ENCODE assay signal across 13 mouse cellular contexts in the genomic region with DNA sequence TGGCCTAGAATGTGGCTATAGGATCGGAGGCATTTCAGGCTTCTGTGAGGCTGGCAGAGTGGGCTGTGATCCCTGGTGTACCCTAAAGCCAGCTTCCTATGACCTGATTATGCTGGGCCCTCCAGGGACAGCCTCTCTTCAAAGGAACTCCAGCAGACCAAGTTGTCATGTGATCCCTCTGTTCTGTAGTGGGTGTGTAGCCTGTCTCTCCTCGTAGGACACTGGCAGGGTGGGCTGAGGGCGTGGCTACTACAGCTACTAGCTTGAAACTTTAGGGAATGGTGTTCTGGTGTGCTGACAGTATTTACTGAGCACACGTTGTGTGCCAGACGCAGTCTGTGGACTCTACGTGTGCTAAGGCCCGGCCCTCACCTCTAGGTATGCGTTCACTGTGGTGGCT. TPM values are rescaled to one million over a fixed set of nuclear protein-coding genes. Genes with fewer than 3 reads are reported as not detected.
DNase-seq lines count a peak whose midpoint lies in the region; ATAC-seq and TF ChIP-seq lines count a peak whose summit lies in the region.
"Had no signal": no experiment of that assay in that cellular context is flagged by ENCODE, and none has a peak within 500 bp of the region (broad histone marks: within the 10 kb centered on the region; RNA-seq: fewer than 3 reads in every experiment).

No protein-coding gene starts in this region.

- TF ChIP-seq POLR2A in heart, adult 2 months (IDR thresholded peaks at IDR 0.05; ENCODE audit: insufficient read depth, low read depth, low read length): no peak

- no peak for ATAC-seq in lung, embryonic 16.5 days (ENCODE audit: low read depth)
- ATAC-seq in liver, embryonic 16.5 days (ENCODE audit: low read depth): no peak

- no peaks in the 10 kb centered on the region for H3K79me2 ChIP-seq in heart, adult 2 months (replicated peaks; ENCODE audit: control insufficient read depth, insufficient read depth, low read length)

- no peaks in the 10 kb centered on the region for H3K9me3 ChIP-seq in heart, embryonic 10.5 days
- no peaks in the 10 kb centered on the region for H3K9me3 ChIP-seq in lung, embryonic 16.5 days (ENCODE audit: control insufficient read depth, low read length)
- H3K9me3 ChIP-seq in embryonic facial prominence, embryonic 10.5 days: no peaks in the 10 kb centered on the region
- H3K9me3 ChIP-seq in liver, embryonic 16.5 days (replicated peaks; ENCODE audit: control insufficient read depth, low read length): no peaks in the 10 kb centered on the region

- H3K4me1 ChIP-seq in heart, embryonic 10.5 days: peaks cover 97% of the 10 kb centered on the region
- H3K4me1 ChIP-seq in heart, adult 2 months (ENCODE audit: control insufficient read depth, insufficient read depth, low read length): peaks cover 12% of the 10 kb centered on the region
- peaks cover 58% of the 10 kb centered on the region for H3K4me1 ChIP-seq in lung, embryonic 16.5 days (replicated peaks; ENCODE audit: control insufficient read depth, insufficient read depth, low read length)
- peaks cover 91% of the 10 kb centered on the region for H3K4me1 ChIP-seq in embryonic facial prominence, embryonic 10.5 days
- peaks cover 89% of the 10 kb centered on the region for H3K4me1 ChIP-seq in liver, embryonic 16.5 days (ENCODE audit: control insufficient read depth, low read depth, low read length)

- peak overlapping the region; percentile 59; the same call in 1 of the 2 replicates for H3K27ac ChIP-seq in heart, embryonic 10.5 days
- no peak overlapping the region for H3K27ac ChIP-seq in heart, adult 2 months
- H3K27ac ChIP-seq in lung, embryonic 16.5 days (ENCODE audit: low read length): peak overlapping the region; percentile 67
- H3K27ac ChIP-seq in embryonic facial prominence, embryonic 10.5 days (replicated peaks): 0 out of 2 replicates have a peak overlapping the region, but pooled peaks have one; percentile 16
- peak overlapping the region; percentile 84 for H3K27ac ChIP-seq in liver, embryonic 16.5 days (ENCODE audit: low read length)

- 67% methylated on average over 8 of the region's 8 CpGs for WGBS in heart, embryonic 10.5 days
- 73% methylated on average over 8 of the region's 8 CpGs for WGBS in heart, adult 2 months
- 58% methylated on average over 8 of the region's 8 CpGs for WGBS in lung, embryonic 16.5 days
- 72% methylated on average over 8 of the region's 8 CpGs for WGBS in embryonic facial prominence, embryonic 10.5 days
- WGBS in liver, embryonic 16.5 days (ENCODE audit: insufficient replicate concordance): 65% methylated on average over 8 of the region's 8 CpGs

- no peak for DNase-seq in heart, embryonic 10.5 days (ENCODE audit: low spot score)
- DNase-seq in heart, adult 2 months: no peak
- no peak for DNase-seq in lung, postnatal 36 days
- no peak for DNase-seq in embryonic facial prominence, embryonic 10.5 days (ENCODE audit: low spot score)
- DNase-seq in thymus, postnatal 4 days: no peak
- no peak for DNase-seq in gastrocnemius, postnatal 36 days
- DNase-seq: B cell, adult 2 months; thymus, postnatal 25 days had no signal

- H3K36me3 ChIP-seq in heart, embryonic 10.5 days: peaks cover 14% of the 10 kb centered on the region
- H3K36me3 ChIP-seq in heart, adult 2 months (ENCODE audit: control insufficient read depth, insufficient read depth, low read length): no peaks in the 10 kb centered on the region
- no peaks in the 10 kb centered on the region for H3K36me3 ChIP-seq in lung, embryonic 16.5 days (ENCODE audit: control insufficient read depth, insufficient read depth, low read length)
- peaks cover 34% of the 10 kb centered on the region for H3K36me3 ChIP-seq in embryonic facial prominence, embryonic 10.5 days (replicated peaks)
- H3K36me3 ChIP-seq in liver, embryonic 16.5 days (ENCODE audit: control insufficient read depth, insufficient read depth): peaks cover 9% of the 10 kb centered on the region

- peaks cover 35% of the 10 kb centered on the region for H3K27me3 ChIP-seq in heart, embryonic 10.5 days (ENCODE audit: insufficient read depth, poor library complexity, severe bottlenecking)
- H3K27me3 ChIP-seq in heart, adult 2 months (ENCODE audit: control insufficient read depth, insufficient read depth, low read length): no peaks in the 10 kb centered on the region
- H3K27me3 ChIP-seq in lung, embryonic 16.5 days (ENCODE audit: control insufficient read depth, insufficient read depth, low read depth, low read length): peaks cover 6% of the 10 kb centered on the region
- peaks cover 79% of the 10 kb centered on the region for H3K27me3 ChIP-seq in embryonic facial prominence, embryonic 10.5 days (replicated peaks; ENCODE audit: low read depth, poor library complexity, severe bottlenecking)
- no peaks in the 10 kb centered on the region for H3K27me3 ChIP-seq in liver, embryonic 16.5 days (ENCODE audit: control insufficient read depth, insufficient read depth, low read depth, low read length)

- no peak overlapping the region for H3K9ac ChIP-seq in heart, adult 2 months (ENCODE audit: low read depth, low read length)
- H3K9ac ChIP-seq in lung, embryonic 16.5 days (ENCODE audit: low read length): peak overlapping the region; percentile 49
- H3K9ac ChIP-seq in liver, embryonic 16.5 days (ENCODE audit: low read depth, low read length): peak overlapping the region; percentile 43; the same call in 1 of the 2 replicates

- intact Hi-C loops in heart, adult 2 months (cut with DNase I): no loop called here
- intact Hi-C loops in gastrocnemius, postnatal 36 days (cut with DNase I): no loop called here

- TF ChIP-seq CTCF in heart, adult 2 months (IDR thresholded peaks at IDR 0.05): no peak

- H3K4me2 ChIP-seq in lung, embryonic 16.5 days (ENCODE audit: low read depth, low read length): no peak overlapping the region
- peak overlapping the region; percentile 21; the same call in 1 of the 2 replicates for H3K4me2 ChIP-seq in liver, embryonic 16.5 days (ENCODE audit: low read depth, low read length)

- TF ChIP-seq EP300 in heart, adult 2 months (IDR thresholded peaks at IDR 0.05; ENCODE audit: insufficient read depth, low read depth, low read length): no peak

- no peak overlapping the region for H3K4me3 ChIP-seq in heart, embryonic 10.5 days
- H3K4me3 ChIP-seq in heart, adult 2 months: no peak overlapping the region
- no peak overlapping the region for H3K4me3 ChIP-seq in lung, embryonic 16.5 days (ENCODE audit: low read length)
- H3K4me3 ChIP-seq in embryonic facial prominence, embryonic 10.5 days: peak overlapping the region; percentile 17; the same call in 1 of the 2 replicates
- H3K4me3 ChIP-seq in liver, embryonic 16.5 days (ENCODE audit: low read depth, low read length): no peak overlapping the region

RNA-seq across cellular contexts. Expression of gene Mfsd12, which starts 3.4 kb away (rescaled TPM):
- polyA plus RNA-seq in heart, embryonic 10.5 days (2016; fragmentation: Nextera tagmentation; extraction: Ambion mirVana): 10.3 and 12.8 TPM in 2 replicates
- total RNA-seq in heart, adult 2 months (2021): 10 to 100 TPM; 10.6 to 11.1 TPM
- 9.6 and 10.5 TPM in 2 replicates for polyA plus RNA-seq in heart, adult 2 months (2012; rRNA removed)
- 13.7 and 13.9 TPM in 2 replicates for polyA plus RNA-seq in lung, embryonic 16.5 days (2015; fragmentation: Nextera tagmentation; extraction: Ambion mirVana)
- 7.8 and 8.3 TPM in 2 replicates for polyA plus RNA-seq in embryonic facial prominence, embryonic 10.5 days (2016; fragmentation: Nextera tagmentation; extraction: Ambion mirVana)
- 9.2 and 11.9 TPM in 2 replicates for polyA plus RNA-seq in liver, embryonic 16.5 days (2015; fragmentation: Nextera tagmentation; extraction: Ambion mirVana)
- 1 to 10 TPM; 2.2 to 2.6 TPM for total RNA-seq in gastrocnemius, postnatal 36 days (2021)

RNA-seq across cellular contexts. Expression of gene 4930404N11Rik, which starts 4.9 kb away (rescaled TPM):
- polyA plus RNA-seq in heart, embryonic 10.5 days (2016; fragmentation: Nextera tagmentation; extraction: Ambion mirVana): 1.1 and 1.4 TPM in 2 replicates
- total RNA-seq in heart, adult 2 months (2021): 1 to 10 TPM in 1 of 2 experiments, under 1 TPM in 1; 0.64 to 1.1 TPM
- polyA plus RNA-seq in heart, adult 2 months (2012; rRNA removed): 0.32 and 1.2 TPM in 2 replicates
- polyA plus RNA-seq in lung, embryonic 16.5 days (2015; fragmentation: Nextera tagmentation; extraction: Ambion mirVana): 2.0 and 2.2 TPM in 2 replicates
- polyA plus RNA-seq in embryonic facial prominence, embryonic 10.5 days (2016; fragmentation: Nextera tagmentation; extraction: Ambion mirVana): 0.47 and 0.76 TPM in 2 replicates
- 1.9 and 2.5 TPM in 2 replicates for polyA plus RNA-seq in liver, embryonic 16.5 days (2015; fragmentation: Nextera tagmentation; extraction: Ambion mirVana)
- total RNA-seq in gastrocnemius, postnatal 36 days (2021): under 1 TPM; 0.37 to 0.41 TPM
- total RNA-seq: liver, adult 2 months had no signal

RNA-seq across cellular contexts. Expression of gene Hmg20b, which starts 10.4 kb away (rescaled TPM):
- polyA plus RNA-seq in heart, embryonic 10.5 days (2016; fragmentation: Nextera tagmentation; extraction: Ambion mirVana): 100 and 109 TPM in 2 replicates
- total RNA-seq in heart, adult 2 months (2021): 10 to 100 TPM; 55.6 to 58.1 TPM
- 44.3 and 54.9 TPM in 2 replicates for polyA plus RNA-seq in heart, adult 2 months (2012; rRNA removed)
- 90.6 and 93.2 TPM in 2 replicates for polyA plus RNA-seq in lung, embryonic 16.5 days (2015; fragmentation: Nextera tagmentation; extraction: Ambion mirVana)
- polyA plus RNA-seq in embryonic facial prominence, embryonic 10.5 days (2016; fragmentation: Nextera tagmentation; extraction: Ambion mirVana): 114 and 122 TPM in 2 replicates
- polyA plus RNA-seq in liver, embryonic 16.5 days (2015; fragmentation: Nextera tagmentation; extraction: Ambion mirVana): 19.8 and 22.5 TPM in 2 replicates
- 10 to 100 TPM; 19.7 to 20.9 TPM for total RNA-seq in gastrocnemius, postnatal 36 days (2021)

RNA-seq across cellular contexts. Expression of gene Fzr1, which starts 17.6 kb away (rescaled TPM):
- polyA plus RNA-seq in heart, embryonic 10.5 days (2016; fragmentation: Nextera tagmentation; extraction: Ambion mirVana): 105 and 117 TPM in 2 replicates
- total RNA-seq in heart, adult 2 months (2021): 10 to 100 TPM; 29.9 to 31.5 TPM
- 49.3 and 56.1 TPM in 2 replicates for polyA plus RNA-seq in heart, adult 2 months (2012; rRNA removed)
- 95.4 and 105 TPM in 2 replicates for polyA plus RNA-seq in lung, embryonic 16.5 days (2015; fragmentation: Nextera tagmentation; extraction: Ambion mirVana)
- 134 and 142 TPM in 2 replicates for polyA plus RNA-seq in embryonic facial prominence, embryonic 10.5 days (2016; fragmentation: Nextera tagmentation; extraction: Ambion mirVana)
- polyA plus RNA-seq in liver, embryonic 16.5 days (2015; fragmentation: Nextera tagmentation; extraction: Ambion mirVana): 128 and 138 TPM in 2 replicates
- 10 to 100 TPM; 14.2 to 15.9 TPM for total RNA-seq in gastrocnemius, postnatal 36 days (2021)

RNA-seq across cellular contexts. Expression of gene Gipc3, which starts 17.7 kb away (rescaled TPM):
- polyA plus RNA-seq in heart, embryonic 10.5 days (2016; fragmentation: Nextera tagmentation; extraction: Ambion mirVana): not detected in 2 replicates
- 1 to 10 TPM; 5.5 to 6.4 TPM for total RNA-seq in heart, adult 2 months (2021)
- 4.7 and 4.8 TPM in 2 replicates for polyA plus RNA-seq in heart, adult 2 months (2012; rRNA removed)
- 0.05 and 0.10 TPM in 2 replicates for polyA plus RNA-seq in lung, embryonic 16.5 days (2015; fragmentation: Nextera tagmentation; extraction: Ambion mirVana)
- not detected in 2 replicates for polyA plus RNA-seq in embryonic facial prominence, embryonic 10.5 days (2016; fragmentation: Nextera tagmentation; extraction: Ambion mirVana)
- polyA plus RNA-seq in liver, embryonic 16.5 days (2015; fragmentation: Nextera tagmentation; extraction: Ambion mirVana): not detected in 2 replicates
- total RNA-seq in gastrocnemius, postnatal 36 days (2021): 1 to 10 TPM; 1.1 to 1.3 TPM
- total RNA-seq: common myeloid progenitor, adult 5-6 weeks; granulocyte monocyte progenitor cell, adult 5-6 weeks had no signal
